Mouse (Mus musculus) ovary, postnatal 10 days (tissue): ENCODE data around the gene Rpl21.

Experiments
- DNase-seq: peaks from one replicate; pipeline ENCODE4 v3.0.0; 2022; ENCODE audit warnings: low spot score

Gene Rpl21

DNA sequence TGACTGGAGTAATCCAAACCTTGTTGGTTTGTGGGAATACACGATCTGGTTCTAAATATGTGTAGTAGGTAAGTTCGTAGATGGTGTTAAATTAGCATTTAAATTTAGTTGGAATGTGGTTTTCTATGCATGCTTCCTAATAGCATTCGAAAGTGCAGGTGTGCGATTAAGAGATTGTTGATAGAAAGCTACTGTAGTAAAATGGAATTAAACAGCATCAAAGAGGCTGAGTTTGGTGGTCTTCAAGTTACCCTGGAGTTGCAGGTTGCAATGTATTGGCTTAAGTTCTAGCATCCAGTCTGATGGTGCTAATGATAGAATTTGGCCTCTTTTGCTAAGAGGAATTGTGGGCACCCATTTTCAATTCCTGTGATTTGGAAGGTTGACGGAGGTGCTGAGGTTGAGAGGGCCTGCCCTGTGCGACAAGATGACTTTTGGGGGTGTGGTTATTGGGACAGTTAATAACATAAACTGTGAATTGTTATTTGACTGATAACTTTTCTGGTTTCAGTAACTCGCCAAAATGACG, 1.0 kb downstream of the Rpl21 start:
- no peak for DNase-seq

DNA sequence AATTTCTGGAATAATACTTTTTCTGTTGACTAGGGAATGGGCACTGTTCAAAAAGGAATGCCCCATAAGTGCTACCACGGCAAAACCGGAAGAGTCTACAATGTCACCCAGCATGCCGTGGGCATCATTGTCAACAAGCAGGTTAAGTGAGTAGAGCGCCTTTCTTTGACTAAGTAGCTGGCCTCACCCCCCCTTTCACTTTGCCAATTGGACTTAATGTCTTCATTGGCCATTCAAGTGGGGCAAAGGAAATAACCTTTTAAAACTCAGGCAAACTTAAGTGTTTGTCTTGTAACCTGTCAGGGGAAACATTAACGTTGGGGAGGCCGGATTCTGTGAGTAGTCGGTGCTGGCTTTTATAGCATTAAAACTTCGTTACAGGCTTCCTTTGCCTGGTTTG, 2.3 kb downstream of the Rpl21 start:
- DNase-seq = no peak

DNA sequence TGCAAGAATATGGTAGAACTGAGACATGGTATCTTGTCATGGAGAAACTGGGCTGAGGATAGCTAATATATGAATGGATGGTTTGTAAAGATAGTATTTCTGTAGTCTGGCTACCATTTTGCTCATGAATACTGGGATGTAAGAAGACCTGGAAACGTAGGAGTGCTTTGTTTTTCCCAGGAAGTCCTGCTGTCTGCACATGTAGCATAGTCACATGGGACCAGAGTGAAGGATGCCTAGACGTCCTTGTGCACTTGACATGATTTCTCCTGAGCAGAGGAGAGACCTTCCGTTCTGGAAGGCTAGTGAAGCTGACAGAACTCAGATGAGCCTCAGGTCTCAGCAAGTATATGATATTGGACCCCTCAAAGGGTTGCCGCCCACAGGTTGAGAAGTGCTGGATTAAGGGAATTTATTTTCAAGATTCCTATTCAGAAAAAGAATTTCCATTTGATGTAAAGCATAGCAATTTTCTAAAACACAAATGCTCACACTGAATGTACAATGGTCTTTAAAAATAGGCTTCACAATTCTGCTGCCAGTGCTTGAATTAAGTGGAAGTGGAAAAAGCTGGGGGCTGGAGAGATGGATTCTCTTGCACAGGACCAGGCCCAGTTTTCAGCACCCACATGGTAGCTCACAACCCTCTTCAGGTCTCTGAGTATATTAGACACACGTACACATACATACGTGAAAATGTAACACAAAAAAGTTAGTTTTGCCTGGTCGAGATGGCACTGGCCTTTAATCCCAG, 5.5 kb downstream of the Rpl21 start:
- DNase-seq = no peak

DNA sequence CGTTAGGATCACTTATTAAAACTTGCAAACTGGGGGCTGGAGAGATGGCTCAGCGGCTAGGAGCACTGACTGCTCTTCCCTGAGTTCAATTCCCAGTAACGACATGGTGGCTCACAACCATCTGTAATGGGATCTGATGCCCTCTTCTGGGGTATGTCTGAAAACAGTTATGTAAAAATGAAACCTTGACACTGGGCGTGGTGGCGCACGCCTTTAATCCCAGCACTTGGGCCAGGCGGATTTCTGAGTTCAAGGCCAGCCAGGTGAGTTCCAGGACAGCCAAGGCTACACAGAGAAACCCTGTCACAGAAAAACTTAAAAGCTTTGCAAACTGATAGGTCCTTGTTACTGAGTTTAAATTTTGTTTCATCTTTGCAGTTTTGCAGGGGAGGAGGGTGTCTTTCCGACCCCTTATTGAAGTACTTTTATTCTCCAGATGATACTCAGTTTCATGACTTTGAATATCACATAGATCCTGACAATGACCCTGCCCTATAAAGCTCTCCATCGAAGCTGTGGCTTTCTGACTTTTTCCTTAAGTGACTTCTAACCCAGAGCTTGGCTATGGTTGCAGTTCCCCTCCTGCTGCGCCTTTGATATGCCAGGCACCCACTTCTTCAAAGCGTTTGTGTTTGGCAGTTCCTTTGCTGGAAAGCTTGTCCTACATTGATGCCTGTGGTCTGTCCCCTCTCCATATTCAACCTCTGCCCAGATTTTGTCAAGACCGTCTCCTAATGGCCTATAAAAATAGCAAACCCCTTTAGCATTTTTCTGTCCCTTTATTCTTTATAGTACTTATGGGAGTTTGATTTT, 6.4 kb downstream of the Rpl21 start:
- no peak for DNase-seq

DNA sequence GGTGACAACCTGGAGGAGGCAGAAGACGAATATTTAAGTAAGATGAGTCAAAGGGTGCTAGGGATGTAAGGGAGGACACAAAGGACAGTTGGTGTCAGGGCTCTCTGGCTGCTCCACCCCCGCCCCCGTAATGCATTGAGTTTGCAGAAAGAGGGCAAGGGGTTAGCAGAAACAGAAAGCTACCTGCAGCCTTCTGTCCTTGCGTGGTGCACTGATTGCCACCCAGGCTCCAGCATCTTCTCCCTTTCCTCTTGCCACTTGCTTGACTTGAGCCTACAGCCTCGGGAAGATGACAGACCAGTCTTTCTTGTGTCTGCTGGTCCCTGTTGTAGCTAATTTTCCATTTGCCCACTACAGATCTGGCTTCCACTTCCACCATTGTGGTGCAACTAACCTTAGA, 7.1 kb downstream of the Rpl21 start:
- no peak for DNase-seq

DNA sequence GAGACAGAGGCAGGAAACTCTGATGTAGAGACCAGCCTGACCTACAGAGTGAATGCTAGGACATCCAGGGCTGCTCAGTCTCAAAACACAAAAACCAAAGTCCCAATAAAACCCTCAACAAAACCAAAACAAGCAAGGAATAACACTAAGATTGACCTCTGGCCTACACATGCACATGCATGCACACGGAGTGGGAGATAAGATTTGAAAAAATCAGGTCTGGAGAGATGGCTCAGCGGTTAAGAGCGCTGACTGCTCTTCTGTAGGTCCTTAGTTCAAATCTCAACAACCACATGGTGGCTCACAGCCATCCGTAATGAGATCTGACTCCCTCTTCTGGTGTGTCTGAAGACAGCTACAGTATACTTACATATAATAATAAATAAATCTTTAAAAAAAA, 7.7 kb downstream of the Rpl21 start:
- DNase-seq = no peak

DNA sequence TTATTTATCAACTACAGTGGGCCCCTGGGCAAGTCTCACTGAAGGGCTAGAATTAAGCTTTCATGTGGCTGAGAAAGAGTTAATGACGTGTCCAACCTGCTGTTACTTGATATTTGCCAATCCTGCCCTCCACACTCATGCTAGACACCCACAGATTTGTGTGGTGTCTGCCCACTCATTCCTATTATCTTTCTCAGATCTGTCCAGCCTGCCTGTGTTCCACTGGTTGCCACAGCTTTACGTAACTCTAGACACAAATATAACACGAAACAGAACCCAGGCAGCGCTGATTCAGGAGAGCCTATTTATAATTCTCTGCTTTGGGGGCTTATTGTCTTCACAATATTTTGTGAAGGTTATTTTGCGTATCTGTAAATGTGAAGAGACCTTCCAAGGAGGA, 8.6 kb downstream of the Rpl21 start:
- no peak for DNase-seq

DNA sequence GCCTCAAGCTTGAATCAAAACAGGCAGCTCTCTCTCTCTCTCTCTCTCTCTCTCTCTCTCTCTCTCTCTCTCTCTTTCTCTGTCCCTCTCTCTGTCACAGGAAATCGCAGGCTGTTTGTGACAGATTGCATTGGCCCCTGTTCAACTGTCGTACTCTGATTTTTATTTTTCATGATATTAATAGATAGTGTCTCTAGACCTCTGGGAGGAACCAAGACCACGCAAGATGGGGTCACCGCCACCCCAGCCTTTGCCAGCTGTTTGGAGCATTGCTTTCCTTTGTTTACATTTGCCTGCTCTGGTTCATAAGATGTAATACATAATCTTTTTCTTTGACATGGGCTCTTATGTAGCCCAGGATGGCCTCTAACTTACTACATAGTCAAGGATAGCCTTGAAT, 9.3 kb downstream of the Rpl21 start:
- DNase-seq = no peak

DNA sequence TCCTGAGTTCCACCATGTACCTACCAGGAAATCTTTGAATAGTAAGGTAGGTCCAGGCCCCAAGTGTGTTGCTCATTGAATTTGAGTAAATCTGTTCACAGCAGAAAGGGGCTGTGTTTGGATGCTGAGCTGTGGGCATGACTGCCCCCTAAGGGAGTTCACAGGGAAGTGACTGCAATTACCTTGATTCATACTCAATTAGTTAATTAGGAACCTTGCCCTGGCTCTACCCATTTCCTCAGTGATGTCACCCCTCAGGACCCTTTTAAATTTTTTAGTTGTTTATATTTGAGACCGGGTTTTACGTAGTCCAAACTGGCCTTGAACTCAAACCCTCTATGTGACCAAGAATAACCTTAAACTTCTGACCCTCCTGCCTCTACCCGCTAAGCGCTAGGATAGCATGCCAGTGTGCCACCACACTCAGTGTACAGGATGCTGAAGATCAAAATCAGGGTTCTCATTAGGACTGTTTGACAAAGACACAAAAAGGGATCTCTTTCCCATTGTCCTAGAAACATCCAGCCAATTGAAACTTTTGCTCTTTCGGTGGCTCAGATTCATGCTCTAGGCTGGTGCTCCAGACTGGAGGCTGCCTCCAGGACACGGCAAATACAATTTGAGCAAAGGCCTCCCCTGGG, 11.7 kb downstream of the Rpl21 start:
- DNase-seq = no peak

DNA sequence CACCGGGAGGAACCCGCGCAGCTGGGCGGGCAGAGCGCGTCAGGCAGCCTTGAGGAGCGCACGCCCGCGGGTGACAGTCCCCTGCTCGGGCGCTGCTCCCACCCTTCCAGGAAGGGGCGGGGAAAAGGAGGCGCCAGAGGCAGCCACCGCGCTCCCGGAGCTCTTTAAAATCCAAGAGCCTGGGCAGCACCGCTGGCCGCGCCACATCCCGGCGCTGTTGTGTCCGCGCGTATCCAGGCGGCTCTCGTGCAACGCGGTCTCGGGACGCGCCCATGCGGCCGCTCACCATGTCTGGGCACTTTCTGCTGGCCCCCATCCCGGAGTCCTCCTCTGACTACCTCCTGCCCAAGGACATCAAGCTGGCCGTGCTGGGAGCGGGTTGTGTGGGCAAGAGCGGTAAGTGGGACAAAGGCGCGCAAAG, 12.3 kb downstream of the Rpl21 start, which contains the start of gene Rasl11a:
Rasl11a (plus strand) TSS at position 127 of the 421 bp plus-strand sequence.
- DNase-seq = peak; percentile 69

DNA sequence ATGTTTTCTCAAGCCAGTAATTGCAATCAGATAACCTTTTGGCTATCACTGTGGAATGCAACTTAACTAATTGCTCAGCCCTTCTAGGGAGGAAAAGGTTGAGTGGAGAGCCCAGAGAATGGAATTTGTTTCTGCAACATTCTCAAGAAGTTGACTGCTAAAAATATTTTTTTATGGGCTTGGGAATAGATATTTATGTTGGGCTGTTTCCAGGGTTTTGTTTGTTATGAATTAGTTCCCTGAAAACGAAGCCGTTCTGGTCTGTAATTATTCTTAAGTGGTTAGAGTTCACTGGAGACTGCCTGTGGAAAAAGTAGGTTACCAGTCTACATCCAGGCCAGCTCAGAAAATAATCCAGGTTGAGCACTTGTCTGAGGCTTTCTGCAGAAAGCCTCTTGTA, 13.8 kb downstream of the Rpl21 start:
- DNase-seq = no peak

DNA sequence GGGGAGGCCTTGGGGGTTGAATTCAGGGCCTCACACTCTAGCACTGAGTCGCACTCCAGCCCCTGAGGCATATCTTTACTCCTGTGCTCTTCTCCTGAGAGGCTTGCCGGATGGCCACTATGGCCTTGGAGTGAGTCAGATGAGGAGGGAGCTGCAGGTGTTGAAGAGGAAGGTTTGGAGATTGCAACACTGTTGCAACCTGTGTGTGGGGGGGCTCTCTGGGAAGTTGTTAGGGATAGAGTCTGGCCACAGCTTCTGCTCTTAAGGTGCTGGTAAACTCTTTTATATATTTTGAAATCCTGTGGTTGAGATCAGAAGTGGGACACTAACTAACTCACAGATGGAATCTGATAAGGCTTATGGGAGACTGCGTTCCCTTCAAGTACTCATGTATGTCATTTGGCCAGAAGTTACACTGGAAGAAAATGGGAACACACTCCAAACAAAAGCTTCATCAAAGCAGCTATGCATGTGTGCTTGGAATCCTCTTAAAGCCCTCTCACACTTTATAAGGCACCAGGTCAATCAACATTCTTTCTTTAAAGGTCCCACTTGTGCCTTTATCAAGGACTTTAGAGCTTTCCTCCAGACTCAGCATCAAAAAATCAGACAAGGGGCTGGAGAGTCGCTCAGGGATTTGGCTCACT, 16.4 kb downstream of the Rpl21 start:
- DNase-seq = no peak

DNA sequence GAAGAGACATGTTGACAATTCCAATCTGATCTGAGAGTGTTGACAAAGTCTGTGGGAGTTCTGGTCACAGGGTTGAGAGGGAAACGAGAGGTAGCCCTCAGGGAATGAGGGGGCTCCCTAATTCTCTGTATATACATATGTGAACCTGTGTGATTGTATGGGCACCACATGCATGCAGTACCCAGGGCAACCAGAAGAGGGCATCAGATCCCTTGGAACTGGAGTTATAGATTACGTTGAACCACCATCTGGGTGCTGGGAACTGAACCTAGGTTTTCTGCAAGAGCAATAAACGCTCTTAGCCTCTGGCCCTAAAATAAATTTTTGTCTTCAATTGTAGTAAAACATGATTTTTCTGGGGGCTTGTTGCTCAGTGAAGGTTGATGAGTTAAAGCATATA, 23.4 kb downstream of the Rpl21 start:
- no peak for DNase-seq

DNA sequence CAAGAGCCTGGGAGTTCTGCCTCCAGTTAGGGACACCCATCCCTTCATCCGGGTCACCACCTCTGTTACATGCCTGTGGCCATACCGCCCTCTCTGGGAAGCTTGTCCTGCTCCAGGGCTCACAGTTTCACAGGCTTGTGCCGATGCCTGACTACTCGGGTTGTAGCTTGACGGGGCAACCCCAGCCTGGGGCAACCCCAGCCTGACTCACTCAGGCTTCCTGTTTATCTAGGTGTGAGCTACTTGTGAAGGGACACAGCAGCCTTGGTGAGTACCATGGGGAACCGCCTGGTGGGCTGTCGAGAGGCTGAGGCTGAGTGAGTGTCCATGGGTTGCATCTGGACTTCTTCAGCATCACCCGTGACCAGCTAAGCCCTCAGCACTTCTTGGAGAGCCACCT, 24.9 kb downstream of the Rpl21 start:
- DNase-seq = no peak

DNA sequence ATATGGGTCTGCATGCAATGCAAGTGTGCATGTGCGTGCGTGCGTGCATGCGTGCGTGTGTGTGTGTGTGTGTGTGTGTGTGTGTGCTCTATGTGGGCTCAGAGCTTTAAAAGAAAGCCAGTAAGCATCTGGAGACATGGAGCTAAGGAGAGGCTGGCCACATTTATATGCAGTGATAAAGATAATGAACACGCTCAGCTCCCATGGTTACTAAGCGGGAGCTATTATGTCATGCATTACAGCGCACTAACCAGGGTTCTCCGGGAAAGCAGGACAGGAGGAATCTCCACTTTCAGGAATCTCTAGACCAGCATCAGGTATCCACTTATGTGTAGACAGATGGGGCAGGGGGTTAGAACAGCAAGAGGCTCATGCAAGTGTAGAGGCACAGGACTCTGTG, 26.1 kb downstream of the Rpl21 start:
- DNase-seq = no peak

DNA sequence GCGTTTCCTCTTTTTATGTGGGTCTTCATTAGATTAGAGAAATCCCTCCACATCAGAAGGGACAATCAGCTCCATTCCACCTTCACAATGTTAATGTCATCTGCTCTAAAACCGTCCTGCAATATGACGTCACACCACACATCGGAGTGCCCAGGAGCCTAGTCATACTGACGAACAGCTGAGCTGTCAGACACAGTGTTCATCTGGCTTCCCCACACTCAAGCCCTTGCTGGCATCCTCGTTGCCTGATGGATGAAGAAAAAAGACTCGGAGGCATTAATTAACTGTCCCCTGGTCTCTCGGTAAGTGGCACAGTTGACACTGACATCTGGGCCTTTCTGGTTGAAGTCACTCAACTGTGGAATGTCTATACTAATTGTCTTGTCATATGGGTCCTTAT, 26.6 kb downstream of the Rpl21 start:
- DNase-seq = no peak

DNA sequence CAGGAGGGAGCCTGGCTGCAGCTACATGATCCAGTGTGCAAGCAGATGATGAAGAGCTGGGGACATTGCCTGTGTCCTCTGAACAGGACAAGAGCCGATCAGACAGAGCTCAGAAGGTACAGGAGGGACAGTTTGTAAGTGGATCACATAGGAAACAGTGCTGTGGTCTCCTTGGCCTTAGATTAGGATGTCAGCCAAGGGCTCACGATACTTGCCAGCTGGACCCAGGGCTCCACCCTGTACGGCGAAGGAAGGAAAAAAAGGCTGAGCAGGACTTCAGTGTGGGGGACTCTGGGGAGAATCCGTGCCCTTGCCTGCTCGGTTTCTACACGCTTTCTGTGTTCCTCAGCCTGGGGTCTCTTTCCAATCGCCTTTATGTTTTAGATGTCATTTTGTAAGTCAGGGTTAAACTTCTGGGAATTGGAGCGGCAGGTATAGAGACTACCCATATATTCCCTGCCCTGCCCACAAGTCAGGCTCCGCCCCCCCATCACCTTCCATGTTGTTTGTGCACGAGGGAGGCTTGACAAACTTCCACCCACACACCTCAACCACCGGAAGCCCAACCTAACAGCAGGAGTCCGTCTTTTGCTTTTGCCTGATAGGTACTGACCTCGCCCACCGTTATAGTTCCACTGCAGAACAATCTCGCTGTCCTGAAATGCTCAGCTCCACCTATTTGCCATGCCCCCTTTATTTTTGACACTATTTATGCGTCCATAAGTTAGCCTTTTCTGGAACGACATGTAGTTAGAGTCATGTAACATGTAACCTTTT, 27.7 kb downstream of the Rpl21 start:
- DNase-seq = no peak

DNA sequence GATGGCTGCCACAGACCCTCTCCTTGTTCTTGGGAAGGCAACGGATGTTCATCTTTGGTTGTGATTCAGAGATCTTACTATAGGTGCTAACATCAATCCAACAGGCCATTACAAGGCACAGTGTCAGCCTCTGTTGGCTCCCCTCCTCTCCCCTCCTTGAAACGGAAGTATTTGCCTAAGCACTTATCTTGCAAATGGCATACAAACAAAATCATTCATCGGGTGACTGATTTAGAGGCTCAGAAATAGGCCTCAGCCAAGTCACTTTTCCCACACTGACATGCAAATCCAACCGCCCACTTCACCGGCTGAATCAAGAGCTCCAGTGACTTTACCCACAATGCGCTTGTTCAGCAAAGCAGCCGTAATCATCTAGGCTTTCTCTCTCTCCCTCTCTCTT, 28.9 kb downstream of the Rpl21 start:
- DNase-seq = no peak

DNA sequence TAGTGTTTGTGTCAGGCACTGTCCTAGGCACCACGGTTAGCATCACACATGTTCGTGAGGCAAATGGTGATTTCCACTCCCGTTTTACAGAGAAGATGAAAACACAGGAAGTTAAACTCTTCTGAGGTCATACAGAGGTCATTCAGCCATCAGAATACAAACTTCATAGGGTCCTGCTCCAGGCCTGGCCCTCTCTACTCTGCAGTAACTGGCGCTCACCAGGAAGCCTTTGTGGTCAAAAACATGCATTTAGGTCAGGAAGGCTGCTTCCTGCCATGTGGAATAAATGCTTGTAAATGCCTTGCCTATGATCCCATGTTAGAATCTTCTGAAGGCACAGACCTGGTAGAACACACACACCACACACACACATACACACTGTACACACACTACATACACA, 32.8 kb downstream of the Rpl21 start:
- DNase-seq = no peak

DNA sequence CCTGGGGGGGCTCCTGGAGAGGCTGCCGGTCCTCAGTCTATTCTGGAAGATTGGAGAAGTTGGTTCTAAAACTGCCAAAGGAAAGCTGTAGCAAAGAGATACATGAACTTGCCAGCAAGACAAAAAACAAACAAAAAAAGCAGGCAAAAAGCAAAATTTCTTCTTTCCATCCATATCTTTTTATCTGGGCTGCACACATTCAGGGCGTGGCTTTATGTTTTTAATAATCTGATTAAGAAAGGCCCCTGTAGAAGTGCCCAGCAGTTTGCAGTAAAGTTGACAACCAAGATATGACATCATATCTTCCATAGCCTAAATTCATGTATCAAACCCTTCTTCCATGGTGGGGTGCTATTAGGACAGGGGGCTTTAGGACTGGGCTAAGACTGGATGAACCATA, 33.6 kb downstream of the Rpl21 start:
- no peak for DNase-seq

DNA sequence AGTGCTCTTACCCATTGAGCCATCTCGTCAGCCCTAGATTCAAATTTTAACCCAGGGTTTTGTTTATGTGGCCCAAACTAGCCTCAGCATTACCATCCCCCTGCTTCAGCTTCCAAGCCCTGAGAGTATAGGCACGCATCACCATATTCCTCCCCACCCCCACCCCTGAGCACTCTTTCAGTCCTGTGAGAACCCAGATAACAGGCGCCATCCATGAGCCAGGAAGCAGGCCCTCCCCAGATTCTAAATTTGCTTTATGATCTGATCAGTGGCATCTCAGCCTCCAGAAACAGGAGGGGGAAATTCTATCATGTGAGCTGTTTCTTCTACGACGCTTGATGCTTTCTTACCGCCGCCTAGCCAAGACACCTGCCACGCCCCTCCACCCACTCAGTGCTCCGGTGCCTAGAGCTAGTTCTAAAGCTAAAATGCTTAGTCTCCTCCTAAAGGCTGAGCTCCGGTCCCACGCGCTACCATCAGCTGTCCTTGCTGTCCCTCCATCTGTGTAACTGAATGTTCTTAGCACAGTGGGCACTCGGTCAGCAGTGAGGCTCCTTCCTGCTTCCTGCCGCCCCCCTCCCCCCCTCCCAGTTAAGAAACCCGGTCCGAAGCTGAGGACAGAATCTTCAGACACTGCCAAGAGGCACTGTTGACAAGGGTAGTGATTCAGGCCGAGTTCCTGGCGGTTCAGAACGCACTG, 34.7 kb downstream of the Rpl21 start:
- DNase-seq = no peak
